Mouse (Mus musculus) ovary, postnatal 10 days (tissue): ENCODE results near the gene Rev1.
"Not testable (repeated sequence)": the region's sequence is repeated elsewhere in the genome, so short reads cannot be mapped to it uniquely, and the experiment has no call there.

Source experiments
- DNase-seq: peaks from one replicate; pipeline ENCODE4 v3.0.0; 2022; ENCODE audit warnings: low spot score

Gene Rev1

GRCm38 (mm10) chr1:38067276-38067675 is 62.3 kb downstream of the Rev1 start:
- no peak for DNase-seq

GRCm38 (mm10) chr1:38062156-38062555 is 67.4 kb downstream of the Rev1 start:
- DNase-seq = not testable (repeated sequence)

GRCm38 (mm10) chr1:38058417-38058816 is 71.2 kb downstream of the Rev1 start:
- DNase-seq = no peak

GRCm38 (mm10) chr1:38055176-38055575 is 74.4 kb downstream of the Rev1 start:
- DNase-seq = no peak

- DNase-seq = no peak
Measured at GRCm38 (mm10) chr1:38049562-38049961, 80.0 kb downstream of the Rev1 start.

- no peak for DNase-seq
Measured at GRCm38 (mm10) chr1:38048121-38048520, 81.5 kb downstream of the Rev1 start.

GRCm38 (mm10) chr1:38038898-38039297 is 90.7 kb downstream of the Rev1 start:
- no peak for DNase-seq

GRCm38 (mm10) chr1:38037375-38037774 is 92.2 kb downstream of the Rev1 start:
- DNase-seq = no peak

GRCm38 (mm10) chr1:38035521-38035920 is 94.1 kb downstream of the Rev1 start:
- no peak for DNase-seq

GRCm38 (mm10) chr1:38031391-38031790 is 98.2 kb downstream of the Rev1 start:
- DNase-seq = no peak

GRCm38 (mm10) chr1:38027301-38027700 is 102.3 kb downstream of the Rev1 start:
- no peak for DNase-seq

- no peak for DNase-seq
Measured at GRCm38 (mm10) chr1:38014551-38015203, 114.9 kb downstream of the Rev1 start.

GRCm38 (mm10) chr1:38012509-38012908 is 117.1 kb downstream of the Rev1 start:
- no peak for DNase-seq

- DNase-seq = no peak
Measured at GRCm38 (mm10) chr1:38012104-38012503, 117.5 kb downstream of the Rev1 start.

- no peak for DNase-seq
Measured at GRCm38 (mm10) chr1:38011647-38012046, 118.0 kb downstream of the Rev1 start.

- DNase-seq = no peak
Measured at GRCm38 (mm10) chr1:38006741-38007140, 122.9 kb downstream of the Rev1 start.

GRCm38 (mm10) chr1:38003046-38003445 is 126.6 kb downstream of the Rev1 start:
- DNase-seq = no peak
